Mouse (Mus musculus) neural tube, embryonic 12.5 days (tissue): ENCODE data around the gene Ank3. TPM values are rescaled to one million over a fixed set of nuclear protein-coding genes. Genes with fewer than 3 reads are reported as not detected.

ENCODE experiments used
- ATAC-seq: fragments of 200-750 bp; cut with Nextera tagmentation; 2 replicates; pipeline ENCODE4 v1.8.0; 2017; ENCODE audit warnings: low read depth, mild to moderate bottlenecking, moderate TSS enrichment, moderate library complexity; ENCODE audit not compliant: low FRiP score
- H3K27ac ChIP-seq: fragments of 300-500 bp; sonication (generic); 2 replicates; pipeline ENCODE4 v1.5.1; 2016
- H3K27me3 ChIP-seq: fragments of 300-500 bp; sonication (generic); replicated peaks from 2 replicates; pipeline ENCODE4 v1.6.1; 2016; ENCODE audit warnings: mild to moderate bottlenecking
- H3K36me3 ChIP-seq: fragments of 300-500 bp; sonication (generic); 2 replicates; pipeline ENCODE4 v1.6.1; 2016; ENCODE audit warnings: mild to moderate bottlenecking
- H3K4me1 ChIP-seq: fragments of 300-500 bp; sonication (generic); 2 replicates; pipeline ENCODE4 v1.6.1; 2016
- H3K4me2 ChIP-seq: fragments of 300-500 bp; sonication (generic); replicated peaks from 2 replicates; pipeline ENCODE4 v1.6.1; 2016; ENCODE audit warnings: mild to moderate bottlenecking
- H3K4me3 ChIP-seq: fragments of 300-500 bp; sonication (generic); 2 replicates; pipeline ENCODE4 v1.5.1; 2016
- H3K9ac ChIP-seq: fragments of 300-500 bp; sonication (generic); 2 replicates; pipeline ENCODE4 v1.6.1; 2016; ENCODE audit warnings: mild to moderate bottlenecking
- H3K9me3 ChIP-seq: fragments of 300-500 bp; sonication (generic); 2 replicates; pipeline ENCODE4 v1.6.1; 2016; ENCODE audit warnings: mild to moderate bottlenecking
- WGBS: fragments of 180-500 bp; shearing (Covaris S2); methylation state at CpG from one replicate; pipeline ENCODE4 v1.1.7; 2016; 5-methylcytosine and 5-hydroxymethylcytosine counted together
- polyA plus RNA-seq: library from polyadenylated mRNA; unstranded; fragments of >200 nt; fragmentation: Nextera tagmentation; extraction: Ambion mirVana; gene quantifications from 2 replicates; pipeline ENCODE4 v1.2.1, GENCODE M21; 2016

Gene Ank3
- polyA plus RNA-seq, 1 experiment from 2014 or later = 95.5 TPM

GRCm38 (mm10) chr10:69859848-69860479 is 461.4 kb downstream of the Ank3 start:
- WGBS = 89% methylated on average over 7 of the region's 7 CpGs
- Histone ChIP-seq H3K27me3 (no peaks in the 10 kb centered on the region), H3K36me3 (no peaks in the 10 kb centered on the region; the same call in 1 of the 2 replicates), H3K4me2 (no peak overlapping the region), H3K4me1 (peaks cover 11% of the 10 kb centered on the region), H3K4me3 (no peak overlapping the region), H3K27ac (no peak overlapping the region), H3K9me3 (no peaks in the 10 kb centered on the region), H3K9ac (no peak overlapping the region)
- ATAC-seq = no peak

GRCm38 (mm10) chr10:69862829-69863228 is 464.3 kb downstream of the Ank3 start:
- Histone ChIP-seq H3K4me2 (no peak overlapping the region), H3K4me1 (peaks cover 14% of the 10 kb centered on the region), H3K9ac (no peak overlapping the region), H3K27ac (no peak overlapping the region), H3K9me3 (no peaks in the 10 kb centered on the region), H3K36me3 (no peaks in the 10 kb centered on the region), H3K4me3 (no peak overlapping the region), H3K27me3 (no peaks in the 10 kb centered on the region)
- 60% methylated on average over 8 of the region's 8 CpGs for WGBS
- no peak for ATAC-seq

GRCm38 (mm10) chr10:69870348-69870747 is 471.8 kb downstream of the Ank3 start:
- H3K9me3 ChIP-seq = no peaks in the 10 kb centered on the region
- H3K4me2 ChIP-seq = no peak overlapping the region
- H3K9ac ChIP-seq = no peak overlapping the region
- no peak overlapping the region for H3K4me3 ChIP-seq
- H3K27ac ChIP-seq = no peak overlapping the region
- ATAC-seq = peak; percentile 59; the same call in 1 of the 2 replicates
- H3K36me3 ChIP-seq = peaks cover 6% of the 10 kb centered on the region; the same call in 1 of the 2 replicates
- no peaks in the 10 kb centered on the region for H3K4me1 ChIP-seq
- H3K27me3 ChIP-seq = no peaks in the 10 kb centered on the region
- WGBS = 8% methylated on average over 5 of the region's 5 CpGs

- Histone ChIP-seq H3K27me3 (no peaks in the 10 kb centered on the region), H3K9me3 (no peaks in the 10 kb centered on the region), H3K36me3 (peaks cover 6% of the 10 kb centered on the region; the same call in 1 of the 2 replicates), H3K27ac (no peak overlapping the region), H3K9ac (no peak overlapping the region), H3K4me3 (no peak overlapping the region), H3K4me2 (no peak overlapping the region), H3K4me1 (no peaks in the 10 kb centered on the region)
- WGBS = 80% methylated on average over 14 of the region's 14 CpGs
- no peak for ATAC-seq
Measured at GRCm38 (mm10) chr10:69870947-69871346, 472.4 kb downstream of the Ank3 start.

GRCm38 (mm10) chr10:69872182-69872741 is 473.7 kb downstream of the Ank3 start:
- 74% methylated on average over 10 of the region's 10 CpGs for WGBS
- peaks cover 6% of the 10 kb centered on the region; the same call in 1 of the 2 replicates for H3K36me3 ChIP-seq

GRCm38 (mm10) chr10:69872892-69873291 is 474.3 kb downstream of the Ank3 start:
- H3K9ac ChIP-seq = no peak overlapping the region
- peaks cover 6% of the 10 kb centered on the region; the same call in 1 of the 2 replicates for H3K36me3 ChIP-seq
- no peak overlapping the region for H3K27ac ChIP-seq
- no peak for ATAC-seq
- no peak overlapping the region for H3K4me3 ChIP-seq
- no peaks in the 10 kb centered on the region for H3K9me3 ChIP-seq
- H3K4me2 ChIP-seq = no peak overlapping the region
- WGBS = 87% methylated on average over 5 of the region's 5 CpGs
- H3K4me1 ChIP-seq = no peaks in the 10 kb centered on the region
- H3K27me3 ChIP-seq = no peaks in the 10 kb centered on the region

More at GRCm38 (mm10) chr10:69872182-69872741, 473.7 kb downstream of the Ank3 start:
- no peaks in the 10 kb centered on the region for H3K4me1 ChIP-seq
- H3K27ac ChIP-seq = no peak overlapping the region
- H3K9ac ChIP-seq = no peak overlapping the region
- H3K9me3 ChIP-seq = no peaks in the 10 kb centered on the region
- H3K4me2 ChIP-seq = no peak overlapping the region
- H3K4me3 ChIP-seq = no peak overlapping the region
- ATAC-seq = no peak
- H3K27me3 ChIP-seq = no peaks in the 10 kb centered on the region

GRCm38 (mm10) chr10:69874806-69875205 is 476.2 kb downstream of the Ank3 start:
- ATAC-seq = no peak
- H3K27ac ChIP-seq = no peak overlapping the region
- H3K27me3 ChIP-seq = no peaks in the 10 kb centered on the region
- no peaks in the 10 kb centered on the region for H3K9me3 ChIP-seq
- H3K36me3 ChIP-seq = peaks cover 10% of the 10 kb centered on the region; the same call in 1 of the 2 replicates
- no peaks in the 10 kb centered on the region for H3K4me1 ChIP-seq
- H3K4me2 ChIP-seq = no peak overlapping the region
- H3K9ac ChIP-seq = no peak overlapping the region
- WGBS = 82% methylated on average over 14 of the region's 14 CpGs
- H3K4me3 ChIP-seq = no peak overlapping the region

GRCm38 (mm10) chr10:69883935-69884680 is 485.5 kb downstream of the Ank3 start:
- ATAC-seq = no peak
- Histone ChIP-seq H3K27me3 (no peaks in the 10 kb centered on the region), H3K9ac (no peak overlapping the region), H3K4me2 (no peak overlapping the region), H3K36me3 (peaks cover 55% of the 10 kb centered on the region), H3K27ac (no peak overlapping the region), H3K4me3 (no peak overlapping the region), H3K4me1 (0 out of 2 replicates have a peak, but pooled peaks cover 2% of the 10 kb centered on the region), H3K9me3 (no peaks in the 10 kb centered on the region)
- WGBS = 91% methylated on average over 4 of the region's 4 CpGs

GRCm38 (mm10) chr10:69888399-69888798 is 489.8 kb downstream of the Ank3 start:
- no peak overlapping the region for H3K9ac ChIP-seq
- no peak overlapping the region for H3K4me2 ChIP-seq
- WGBS = 38% methylated on average over 4 of the region's 4 CpGs
- H3K9me3 ChIP-seq = no peaks in the 10 kb centered on the region
- peaks cover 31% of the 10 kb centered on the region for H3K36me3 ChIP-seq
- 0 out of 2 replicates have a peak, but pooled peaks cover 2% of the 10 kb centered on the region for H3K4me1 ChIP-seq
- ATAC-seq = peak; percentile 45
- no peaks in the 10 kb centered on the region for H3K27me3 ChIP-seq
- H3K4me3 ChIP-seq = no peak overlapping the region
- no peak overlapping the region for H3K27ac ChIP-seq

- H3K27me3 ChIP-seq = no peaks in the 10 kb centered on the region
- H3K4me3 ChIP-seq = no peak overlapping the region
- H3K9ac ChIP-seq = no peak overlapping the region
- H3K4me1 ChIP-seq = 0 out of 2 replicates have a peak, but pooled peaks cover 2% of the 10 kb centered on the region
- no peak for ATAC-seq
- no peak overlapping the region for H3K27ac ChIP-seq
- H3K9me3 ChIP-seq = no peaks in the 10 kb centered on the region
- peaks cover 26% of the 10 kb centered on the region for H3K36me3 ChIP-seq
- no peak overlapping the region for H3K4me2 ChIP-seq
- WGBS = 25% methylated on average over 6 of the region's 6 CpGs
Measured at GRCm38 (mm10) chr10:69889779-69890178, 491.2 kb downstream of the Ank3 start.

GRCm38 (mm10) chr10:69890389-69890985 is 491.9 kb downstream of the Ank3 start:
- no peak overlapping the region for H3K4me3 ChIP-seq
- H3K9me3 ChIP-seq = no peaks in the 10 kb centered on the region
- H3K27ac ChIP-seq = no peak overlapping the region
- H3K4me1 ChIP-seq = 0 out of 2 replicates have a peak, but pooled peaks cover 2% of the 10 kb centered on the region
- ATAC-seq = no peak
- H3K27me3 ChIP-seq = no peaks in the 10 kb centered on the region
- H3K36me3 ChIP-seq = peaks cover 18% of the 10 kb centered on the region; the same call in 1 of the 2 replicates
- H3K9ac ChIP-seq = no peak overlapping the region
- 89% methylated on average over 11 of the region's 11 CpGs for WGBS
- no peak overlapping the region for H3K4me2 ChIP-seq

- Histone ChIP-seq H3K27ac (no peak overlapping the region), H3K27me3 (no peaks in the 10 kb centered on the region), H3K4me3 (no peak overlapping the region), H3K4me2 (no peak overlapping the region), H3K36me3 (peaks cover 18% of the 10 kb centered on the region; the same call in 1 of the 2 replicates), H3K4me1 (0 out of 2 replicates have a peak, but pooled peaks cover 2% of the 10 kb centered on the region), H3K9me3 (no peaks in the 10 kb centered on the region), H3K9ac (no peak overlapping the region)
- no peak for ATAC-seq
- WGBS = 93% methylated on average over 18 of the region's 18 CpGs
Measured at GRCm38 (mm10) chr10:69892162-69892561, 493.6 kb downstream of the Ank3 start.
